Mouse (Mus musculus) urinary bladder, postnatal 4 days (tissue): ENCODE measurements around the gene Apobec3.
"Not testable (repeated sequence)": the region's sequence is repeated elsewhere in the genome, so short reads cannot be mapped to it uniquely, and the experiment has no call there.

Experiments
- DNase-seq, 2 experiments: peaks; one replicate each; pipeline ENCODE4 v3.0.0; 2021 to 2022; ENCODE audit warnings: low spot score in 2 of 2

Gene Apobec3

GRCm38 (mm10) chr15:79927637-79928122, 36.2 kb downstream of the Apobec3 start:
- DNase-seq = peak; percentile 90 to 95

DNA sequence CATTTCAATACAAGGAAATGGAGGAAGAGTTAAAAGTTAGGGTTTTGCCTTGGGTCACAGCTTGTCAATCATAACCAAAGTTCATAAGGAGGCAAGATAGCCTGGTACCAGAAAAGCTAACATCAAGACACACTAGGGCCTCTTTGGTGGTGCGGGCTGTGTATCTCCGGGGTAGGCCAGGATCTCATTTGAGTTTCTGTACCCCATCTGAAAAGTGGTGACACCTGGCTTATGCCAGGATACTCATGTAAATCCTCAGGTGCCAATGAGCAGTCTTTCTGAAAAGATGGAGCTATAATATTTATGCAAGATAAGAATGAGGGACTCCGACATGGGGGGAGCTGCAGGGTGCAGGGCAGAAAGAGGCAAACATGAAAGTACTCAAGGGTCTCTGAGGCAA, 36.9 kb downstream of the Apobec3 start:
- no peak for DNase-seq

GRCm38 (mm10) chr15:79928736-79929135, 37.3 kb downstream of the Apobec3 start:
- no peak for DNase-seq

DNA sequence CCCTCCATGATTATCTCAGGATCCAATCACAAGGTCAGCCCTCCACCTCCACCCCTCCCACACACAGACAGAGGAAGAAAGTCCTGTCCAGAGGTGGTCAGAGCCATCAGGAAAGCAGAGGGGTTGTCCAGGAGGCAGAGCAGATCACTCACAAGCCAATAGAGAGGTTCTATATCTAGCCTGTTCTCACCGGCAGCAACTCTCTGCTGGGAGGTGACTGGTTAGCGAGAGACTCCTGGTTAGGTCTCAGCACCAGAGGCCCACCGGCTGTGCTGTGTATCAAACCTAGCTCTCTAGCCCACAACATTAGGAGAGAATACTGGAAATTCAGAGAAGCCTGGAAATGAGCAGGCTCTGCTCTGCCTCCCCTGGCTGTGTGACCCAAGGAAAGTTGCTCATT, 38.3 kb downstream of the Apobec3 start:
- DNase-seq = no peak

- no peak for DNase-seq
Measured at GRCm38 (mm10) chr15:79931496-79932141, 40.2 kb downstream of the Apobec3 start.

DNA sequence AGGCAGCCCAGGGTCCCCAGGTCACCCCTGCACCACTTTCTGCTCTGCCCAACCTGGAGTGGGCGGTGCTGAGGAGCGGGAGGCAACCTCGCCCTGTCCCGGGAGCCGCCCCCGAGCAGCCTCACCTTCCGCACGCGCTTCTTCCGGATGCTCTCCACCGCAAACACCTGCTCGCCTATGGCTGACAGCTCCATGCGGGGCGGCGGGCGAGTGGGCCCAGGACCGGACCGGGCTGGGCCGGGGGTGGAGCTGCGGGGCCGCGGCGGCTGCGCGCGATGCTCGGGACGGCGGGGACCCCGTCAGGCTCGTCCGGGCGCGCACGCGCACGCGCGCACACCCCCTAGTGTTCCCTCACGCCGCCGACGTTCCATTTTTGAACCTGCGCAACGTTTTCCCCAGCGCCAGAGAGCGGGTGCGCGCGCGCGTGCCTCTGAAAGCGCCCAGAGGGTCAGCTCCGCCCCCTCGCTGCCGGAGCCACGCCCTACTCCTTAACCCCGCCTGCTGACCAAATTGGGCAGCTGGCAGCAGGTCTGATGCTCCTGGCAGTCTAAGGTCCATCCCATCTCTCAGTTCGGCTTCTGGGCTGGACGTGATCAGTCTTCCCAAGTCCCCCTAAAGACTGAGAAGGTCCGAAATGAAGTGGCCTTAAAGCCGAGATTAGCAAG, 41.0 kb downstream of the Apobec3 start:
- DNase-seq = peak; percentile 85 to 88

GRCm38 (mm10) chr15:79933052-79933669, 41.7 kb downstream of the Apobec3 start:
- DNase-seq = no peak

DNA sequence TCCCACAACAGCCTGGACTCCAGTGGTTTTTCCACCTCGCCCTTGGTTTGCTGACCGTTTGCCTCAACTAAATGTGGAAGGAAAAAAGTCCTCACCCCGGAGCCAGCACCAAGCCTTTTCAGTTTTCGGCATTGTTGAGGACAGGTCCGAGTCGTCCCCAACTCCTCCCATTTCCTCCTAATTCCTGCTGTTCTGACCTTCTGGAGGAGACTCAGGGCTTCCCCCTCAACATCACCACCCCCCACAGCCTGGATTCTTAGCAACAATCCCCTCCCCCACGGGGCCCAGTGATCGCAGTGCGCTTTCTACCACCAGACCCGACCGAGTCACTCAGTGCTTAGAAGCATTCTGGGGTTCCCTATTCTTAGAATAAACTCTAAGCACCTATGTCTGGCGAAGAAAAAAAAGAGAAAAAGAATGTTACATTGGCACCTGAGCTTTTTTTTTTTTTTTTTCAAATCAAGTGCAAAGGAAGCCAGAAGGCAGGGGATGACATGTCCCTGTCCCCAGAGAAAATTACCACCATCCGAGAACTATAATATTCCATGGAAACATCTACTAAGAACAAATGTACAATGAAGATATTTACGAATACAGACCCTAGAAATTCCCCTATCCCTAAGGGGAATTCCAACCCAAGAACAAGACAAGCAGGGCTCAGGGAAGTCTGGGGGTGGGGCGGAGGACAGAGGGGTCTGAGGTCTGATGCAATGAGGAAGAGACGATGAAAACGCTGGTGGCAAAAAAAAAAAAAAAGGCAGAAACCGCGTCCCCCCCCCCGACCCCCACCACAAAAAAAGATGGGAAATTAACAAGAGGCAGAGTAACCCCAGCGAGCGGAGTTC, 42.4 kb downstream of the Apobec3 start:
- no peak for DNase-seq

DNA sequence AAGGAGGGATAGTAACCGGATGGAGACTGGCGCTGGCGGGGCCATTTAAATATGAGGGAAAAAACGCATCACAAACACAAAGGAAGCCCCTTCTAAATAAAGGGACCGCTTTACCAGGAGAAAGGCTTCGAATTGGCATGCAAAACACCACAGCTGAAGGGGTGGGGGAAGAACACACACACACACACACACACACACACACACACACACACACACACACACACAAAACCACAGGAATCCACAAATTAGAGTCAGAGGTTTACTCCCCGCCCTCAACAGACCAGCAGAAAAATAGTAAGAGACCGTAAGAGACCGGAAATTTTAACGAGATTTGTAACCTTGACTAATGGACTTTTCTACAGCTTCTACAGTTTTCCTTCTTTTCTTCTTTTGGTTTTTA, 43.3 kb downstream of the Apobec3 start:
- no peak for DNase-seq

- no peak for DNase-seq
Measured at GRCm38 (mm10) chr15:79935654-79936373, 44.4 kb downstream of the Apobec3 start.

DNA sequence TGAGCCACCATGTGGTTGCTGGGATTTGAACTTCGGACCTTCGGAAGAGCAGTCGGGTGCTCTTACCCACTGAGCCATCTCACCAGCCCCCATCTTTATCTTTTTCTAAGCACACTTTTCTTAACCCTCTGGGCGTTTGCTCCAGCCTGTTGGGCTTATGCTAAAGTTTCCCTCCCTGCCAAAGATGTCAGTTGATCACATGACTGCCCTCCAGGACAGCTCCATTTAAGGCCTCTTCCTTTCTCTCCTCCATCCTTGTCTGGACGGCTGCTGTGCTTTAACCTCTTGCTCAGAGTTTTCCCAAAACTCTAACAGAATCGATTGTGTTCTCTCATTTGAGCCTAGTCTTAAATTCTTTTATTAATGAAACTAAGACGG, 44.9 kb downstream of the Apobec3 start:
- no peak for DNase-seq

GRCm38 (mm10) chr15:79939020-79939419, 47.6 kb downstream of the Apobec3 start:
- no peak for DNase-seq

- DNase-seq = not testable (repeated sequence)
Measured at GRCm38 (mm10) chr15:79939501-79939900, 48.0 kb downstream of the Apobec3 start.

GRCm38 (mm10) chr15:79939913-79940312, 48.5 kb downstream of the Apobec3 start:
- no peak for DNase-seq

- DNase-seq = no peak
Measured at GRCm38 (mm10) chr15:79940932-79941331, 49.5 kb downstream of the Apobec3 start.

DNA sequence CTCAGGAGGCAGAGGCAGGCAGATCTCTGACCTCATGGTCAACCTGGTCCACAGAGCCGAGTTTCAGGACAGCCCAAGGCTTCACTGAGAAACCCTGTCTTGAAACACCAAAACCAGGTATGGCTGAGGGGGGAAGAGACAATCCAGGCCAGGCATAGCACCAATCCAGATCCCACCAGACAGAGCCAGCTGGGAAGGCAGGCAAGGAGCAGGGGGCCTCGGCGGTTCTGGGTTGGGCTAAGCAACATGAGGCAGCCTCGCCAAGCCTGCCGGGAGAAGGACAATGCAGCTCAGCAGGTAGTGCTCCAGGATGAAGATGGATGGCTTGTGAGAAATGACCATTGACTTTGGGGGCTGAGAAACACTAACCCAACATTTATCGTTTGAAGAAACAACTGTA, 51.1 kb downstream of the Apobec3 start:
- no peak for DNase-seq

- DNase-seq = no peak
Measured at GRCm38 (mm10) chr15:79943584-79943983, 52.1 kb downstream of the Apobec3 start.

- no peak for DNase-seq
Measured at GRCm38 (mm10) chr15:79944948-79945347, 53.5 kb downstream of the Apobec3 start.

- peak; percentile 78 to 92 for DNase-seq
Measured at GRCm38 (mm10) chr15:79946022-79946421, 54.6 kb downstream of the Apobec3 start.

DNA sequence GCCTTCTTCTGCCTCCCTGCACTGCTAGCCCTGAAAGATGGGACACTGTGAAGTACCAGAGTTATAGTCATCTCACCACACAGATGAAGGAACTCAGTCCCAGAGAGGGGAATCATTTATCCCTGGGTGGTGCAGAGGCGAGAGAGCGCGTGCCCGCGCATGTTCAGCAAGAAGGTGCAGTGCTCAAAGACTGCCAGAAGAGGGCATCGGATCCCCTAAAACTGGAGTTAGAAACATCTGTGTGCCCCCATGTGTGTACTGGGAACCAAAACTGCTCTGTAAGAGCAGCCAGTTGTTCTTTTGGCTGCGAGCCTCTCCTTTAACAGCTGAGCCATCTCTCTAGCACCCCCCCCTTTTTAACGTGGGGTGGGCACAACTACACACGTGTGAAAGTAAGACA, 55.3 kb downstream of the Apobec3 start:
- no peak for DNase-seq

- DNase-seq = no peak
Measured at GRCm38 (mm10) chr15:79947681-79948080, 56.2 kb downstream of the Apobec3 start.
